9 mouse cellular contexts compared by ENCODE assay signal in the genomic region with DNA sequence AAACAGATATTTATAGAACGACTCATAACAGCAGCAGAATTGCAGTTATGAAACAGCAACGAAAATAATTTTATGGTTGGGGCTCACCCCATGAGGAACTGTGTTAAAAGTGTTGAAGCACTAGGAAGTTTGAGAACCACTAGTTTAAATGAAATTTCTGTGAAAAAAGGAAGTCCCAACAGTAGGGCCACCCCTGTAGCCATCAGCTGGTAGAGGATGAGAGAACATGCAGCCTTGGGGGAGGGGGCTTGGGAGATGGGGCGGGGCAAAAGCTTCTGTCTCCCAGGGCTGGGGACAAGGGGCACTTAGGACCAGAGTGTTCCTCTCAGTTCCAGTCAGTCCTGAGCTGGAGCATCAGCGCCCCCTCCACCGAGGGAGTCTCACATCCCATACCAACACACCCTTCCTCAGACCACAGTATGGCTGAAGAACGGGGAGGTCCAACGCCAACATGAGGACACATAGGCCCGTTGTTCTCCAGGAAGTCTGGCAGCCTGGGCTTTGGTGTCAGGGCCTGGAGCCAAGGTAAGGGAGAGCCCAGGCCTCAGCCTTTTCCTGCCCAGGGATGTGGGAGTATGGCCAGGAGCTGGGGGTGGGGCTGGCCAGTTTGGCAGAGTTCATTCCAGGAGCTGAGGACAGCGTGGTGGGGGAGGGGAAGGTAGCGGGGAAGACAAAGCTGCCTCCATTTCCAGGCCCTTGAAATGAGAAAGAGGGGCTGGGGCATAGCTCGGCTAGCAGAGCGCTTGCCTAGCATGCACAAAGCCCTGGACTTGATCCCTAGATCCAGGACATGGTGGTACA. TPM values are rescaled to one million over a fixed set of nuclear protein-coding genes. Genes with fewer than 3 reads are reported as not detected.
DNase-seq lines count a peak whose midpoint lies in the region; ATAC-seq lines count a peak whose summit lies in the region.
"Had no signal": no experiment of that assay in that cellular context is flagged by ENCODE, and none has a peak within 500 bp of the region (broad histone marks: within the 10 kb centered on the region; RNA-seq: fewer than 3 reads in every experiment).

No protein-coding gene starts in this region.

- no peak overlapping the region for H3K9ac ChIP-seq in intestine, embryonic 15.5 days
- H3K9ac ChIP-seq in stomach, embryonic 15.5 days, result no peak overlapping the region

- 37% methylated on average over 12 of the region's 12 CpGs for WGBS in intestine, embryonic 15.5 days
- 39% methylated on average over 12 of the region's 12 CpGs for WGBS in limb, embryonic 10.5 days
- WGBS in stomach, embryonic 15.5 days, result 39% methylated on average over 12 of the region's 12 CpGs

- H3K4me3 ChIP-seq in intestine, embryonic 15.5 days (replicated peaks), result no peak overlapping the region
- peak overlapping the region; percentile 20 for H3K4me3 ChIP-seq in limb, embryonic 10.5 days
- H3K4me3 ChIP-seq in stomach, embryonic 15.5 days (replicated peaks), result no peak overlapping the region

- H3K4me2 ChIP-seq in intestine, embryonic 15.5 days (replicated peaks), result peak overlapping the region; percentile 17; the same call in 1 of the 2 replicates
- H3K4me2 ChIP-seq in stomach, embryonic 15.5 days, result peak overlapping the region; percentile 4; the same call in 1 of the 2 replicates

- peak; percentile 60 for DNase-seq in embryo, embryonic 11 days
- DNase-seq in embryo, embryonic 10 days (ENCODE audit: low spot score), result no peak
- DNase-seq in cerebellum, postnatal 4 days (ENCODE audit: low spot score in 2 of 2), result peak; percentile 63 to 88
- no peak for DNase-seq in limb, embryonic 10.5 days (ENCODE audit: low spot score)
- peak; percentile 42 for DNase-seq in mesoderm, embryonic 11.5 days (ENCODE audit: low read depth, low spot score)

- peaks cover 5% of the 10 kb centered on the region; the same call in 1 of the 2 replicates for H3K36me3 ChIP-seq in intestine, embryonic 15.5 days
- H3K36me3 ChIP-seq in limb, embryonic 10.5 days, result peaks cover 31% of the 10 kb centered on the region
- H3K36me3 ChIP-seq in stomach, embryonic 15.5 days, result peaks cover 13% of the 10 kb centered on the region; the same call in 1 of the 2 replicates

- no peaks in the 10 kb centered on the region for H3K9me3 ChIP-seq in intestine, embryonic 15.5 days
- no peaks in the 10 kb centered on the region for H3K9me3 ChIP-seq in limb, embryonic 10.5 days (replicated peaks)
- no peaks in the 10 kb centered on the region for H3K9me3 ChIP-seq in stomach, embryonic 15.5 days

- H3K27ac ChIP-seq in intestine, embryonic 15.5 days, result peak overlapping the region; percentile 80
- peak overlapping the region; percentile 82 for H3K27ac ChIP-seq in limb, embryonic 10.5 days
- peak overlapping the region; percentile 84 for H3K27ac ChIP-seq in stomach, embryonic 15.5 days

- no peaks in the 10 kb centered on the region for H3K27me3 ChIP-seq in intestine, embryonic 15.5 days (replicated peaks)
- no peaks in the 10 kb centered on the region for H3K27me3 ChIP-seq in limb, embryonic 10.5 days (ENCODE audit: low read depth, poor library complexity, severe bottlenecking)
- no peaks in the 10 kb centered on the region for H3K27me3 ChIP-seq in stomach, embryonic 15.5 days (replicated peaks)

- ATAC-seq in granulocyte monocyte progenitor cell, adult 5-6 weeks (replicated peaks; ENCODE audit: poor library complexity, severe bottlenecking), result peak; percentile 49
- peak; percentile 31 for ATAC-seq in intestine, embryonic 15.5 days
- ATAC-seq in stomach, embryonic 15.5 days (ENCODE audit: insufficient read depth, low FRiP score, low read depth), result peak; percentile 48

- H3K4me1 ChIP-seq in intestine, embryonic 15.5 days (replicated peaks), result peaks cover 22% of the 10 kb centered on the region
- H3K4me1 ChIP-seq in limb, embryonic 10.5 days, result peaks cover 31% of the 10 kb centered on the region
- peaks cover 33% of the 10 kb centered on the region for H3K4me1 ChIP-seq in stomach, embryonic 15.5 days

RNA-seq across cellular contexts. Expression of a gene that starts 11.2 kb away (rescaled TPM):
- 1,977 and 2,073 TPM in 2 replicates for total RNA-seq in granulocyte monocyte progenitor cell, adult 5-6 weeks (2014; fragmentation: Nextera tagmentation)
- 2,383 and 2,522 TPM in 2 replicates for total RNA-seq in granulocyte monocyte progenitor cell, adult 5-6 weeks (2017)
- 1,578 and 1,609 TPM in 2 replicates for polyA plus RNA-seq in intestine, embryonic 15.5 days (2015; fragmentation: Nextera tagmentation; extraction: Ambion mirVana)
- 2,007 and 2,405 TPM in 2 replicates for polyA plus RNA-seq in limb, embryonic 10.5 days (2016; fragmentation: Nextera tagmentation; extraction: Ambion mirVana)
- polyA plus RNA-seq in stomach, embryonic 15.5 days (2015; fragmentation: Nextera tagmentation; extraction: Ambion mirVana), result 1,532 and 1,551 TPM in 2 replicates

RNA-seq across cellular contexts. Expression of a gene that starts 15.1 kb away (rescaled TPM):
- total RNA-seq in granulocyte monocyte progenitor cell, adult 5-6 weeks (2014; fragmentation: Nextera tagmentation), result 60.7 and 107 TPM in 2 replicates
- total RNA-seq in granulocyte monocyte progenitor cell, adult 5-6 weeks (2017), result 53.2 and 74.0 TPM in 2 replicates
- 80.0 and 85.4 TPM in 2 replicates for polyA plus RNA-seq in intestine, embryonic 15.5 days (2015; fragmentation: Nextera tagmentation; extraction: Ambion mirVana)
- 40.3 and 41.6 TPM in 2 replicates for polyA plus RNA-seq in limb, embryonic 10.5 days (2016; fragmentation: Nextera tagmentation; extraction: Ambion mirVana)
- polyA plus RNA-seq in stomach, embryonic 15.5 days (2015; fragmentation: Nextera tagmentation; extraction: Ambion mirVana), result 83.4 and 88.9 TPM in 2 replicates

RNA-seq across cellular contexts. Expression of a gene that starts 17.6 kb away (rescaled TPM):
- total RNA-seq in granulocyte monocyte progenitor cell, adult 5-6 weeks (2014; fragmentation: Nextera tagmentation), result not detected in 2 replicates
- total RNA-seq in granulocyte monocyte progenitor cell, adult 5-6 weeks (2017), result not detected in 2 replicates
- 0.43 and 0.54 TPM in 2 replicates for polyA plus RNA-seq in intestine, embryonic 15.5 days (2015; fragmentation: Nextera tagmentation; extraction: Ambion mirVana)
- 1.2 TPM in 1 of 2 replicates, not detected in the other for polyA plus RNA-seq in limb, embryonic 10.5 days (2016; fragmentation: Nextera tagmentation; extraction: Ambion mirVana)
- polyA plus RNA-seq in stomach, embryonic 15.5 days (2015; fragmentation: Nextera tagmentation; extraction: Ambion mirVana), result 0.40 and 1.3 TPM in 2 replicates
- total RNA-seq: layer of hippocampus, adult 18-20 months had no signal

RNA-seq across cellular contexts. Expression of a gene that starts 20.6 kb away (rescaled TPM):
- 88.5 and 124 TPM in 2 replicates for total RNA-seq in granulocyte monocyte progenitor cell, adult 5-6 weeks (2014; fragmentation: Nextera tagmentation)
- total RNA-seq in granulocyte monocyte progenitor cell, adult 5-6 weeks (2017), result 39.3 and 77.1 TPM in 2 replicates
- 124 and 128 TPM in 2 replicates for polyA plus RNA-seq in intestine, embryonic 15.5 days (2015; fragmentation: Nextera tagmentation; extraction: Ambion mirVana)
- 102 and 105 TPM in 2 replicates for polyA plus RNA-seq in limb, embryonic 10.5 days (2016; fragmentation: Nextera tagmentation; extraction: Ambion mirVana)
- 115 and 131 TPM in 2 replicates for polyA plus RNA-seq in stomach, embryonic 15.5 days (2015; fragmentation: Nextera tagmentation; extraction: Ambion mirVana)

RNA-seq across cellular contexts. Expression of a gene that starts 28.8 kb away (rescaled TPM):
- 4.6 and 7.8 TPM in 2 replicates for total RNA-seq in granulocyte monocyte progenitor cell, adult 5-6 weeks (2014; fragmentation: Nextera tagmentation)
- 4.9 and 6.0 TPM in 2 replicates for total RNA-seq in granulocyte monocyte progenitor cell, adult 5-6 weeks (2017)
- polyA plus RNA-seq in intestine, embryonic 15.5 days (2015; fragmentation: Nextera tagmentation; extraction: Ambion mirVana), result 4.8 and 4.9 TPM in 2 replicates
- 5.1 and 5.2 TPM in 2 replicates for polyA plus RNA-seq in limb, embryonic 10.5 days (2016; fragmentation: Nextera tagmentation; extraction: Ambion mirVana)
- polyA plus RNA-seq in stomach, embryonic 15.5 days (2015; fragmentation: Nextera tagmentation; extraction: Ambion mirVana), result 4.3 and 4.4 TPM in 2 replicates

Comparison
In these comparisons a context has a peak if more than half of its experiments do, and no peak if none do; other contexts are left out.
1. DNase-seq: peak in embryo, embryonic 11 days (single experiment), cerebellum, postnatal 4 days (2 of 2) and mesoderm, embryonic 11.5 days (single experiment); none in embryo, embryonic 10 days (single experiment) and limb, embryonic 10.5 days (single experiment).
2. Peak in every context shown above with its lines, with median percentiles within 50 percentile points of each other: ATAC-seq and H3K27ac ChIP-seq.